Mouse (Mus musculus) midbrain, embryonic 12.5 days (tissue): ENCODE measurements around the gene Tac1. TPM values are rescaled to one million over a fixed set of nuclear protein-coding genes. Genes with fewer than 3 reads are reported as not detected.
"Not testable (repeated sequence)": the region's sequence is repeated elsewhere in the genome, so short reads cannot be mapped to it uniquely, and the experiment has no call there.

Experiments
- ATAC-seq: fragments of 200-750 bp; cut with Nextera tagmentation; 2 replicates; pipeline ENCODE4 v1.8.0; 2017; ENCODE audit warnings: low read depth, moderate TSS enrichment, moderate library complexity; ENCODE audit not compliant: low FRiP score
- H3K27ac ChIP-seq: fragments of 300-500 bp; sonication (generic); replicated peaks from 2 replicates; pipeline ENCODE4 v1.5.1; 2016; ENCODE audit warnings: mild to moderate bottlenecking
- H3K27me3 ChIP-seq: fragments of 300-500 bp; sonication (generic); 2 replicates; pipeline ENCODE4 v1.6.1; 2016; ENCODE audit warnings: mild to moderate bottlenecking
- H3K36me3 ChIP-seq: fragments of 300-500 bp; sonication (generic); 2 replicates; pipeline ENCODE4 v1.6.1; 2016
- H3K4me1 ChIP-seq: fragments of 300-500 bp; sonication (generic); 2 replicates; pipeline ENCODE4 v1.6.1; 2016
- H3K4me2 ChIP-seq: fragments of 300-500 bp; sonication (generic); replicated peaks from 2 replicates; pipeline ENCODE4 v1.6.1; 2016; ENCODE audit warnings: mild to moderate bottlenecking, moderate library complexity
- H3K4me3 ChIP-seq: fragments of 300-500 bp; sonication (generic); 2 replicates; pipeline ENCODE4 v1.5.1; 2016; ENCODE audit warnings: mild to moderate bottlenecking
- H3K9ac ChIP-seq: fragments of 300-500 bp; sonication (generic); replicated peaks from 2 replicates; pipeline ENCODE4 v1.6.1; 2016; ENCODE audit warnings: mild to moderate bottlenecking, moderate library complexity
- H3K9me3 ChIP-seq: fragments of 300-500 bp; sonication (generic); 2 replicates; pipeline ENCODE4 v1.6.1; 2016; ENCODE audit warnings: mild to moderate bottlenecking
- WGBS: fragments of 180-500 bp; shearing (Covaris S2); methylation state at CpG from one replicate; pipeline ENCODE4 v1.1.7; 2016; 5-methylcytosine and 5-hydroxymethylcytosine counted together
- polyA plus RNA-seq: library from polyadenylated mRNA; unstranded; fragments of >200 nt; fragmentation: Nextera tagmentation; extraction: Ambion mirVana; gene quantifications from 2 replicates; pipeline ENCODE4 v1.2.1, GENCODE M21; 2016

Tac1 gene
- polyA plus RNA-seq, result 19.4 and 24.5 TPM in 2 replicates

DNA sequence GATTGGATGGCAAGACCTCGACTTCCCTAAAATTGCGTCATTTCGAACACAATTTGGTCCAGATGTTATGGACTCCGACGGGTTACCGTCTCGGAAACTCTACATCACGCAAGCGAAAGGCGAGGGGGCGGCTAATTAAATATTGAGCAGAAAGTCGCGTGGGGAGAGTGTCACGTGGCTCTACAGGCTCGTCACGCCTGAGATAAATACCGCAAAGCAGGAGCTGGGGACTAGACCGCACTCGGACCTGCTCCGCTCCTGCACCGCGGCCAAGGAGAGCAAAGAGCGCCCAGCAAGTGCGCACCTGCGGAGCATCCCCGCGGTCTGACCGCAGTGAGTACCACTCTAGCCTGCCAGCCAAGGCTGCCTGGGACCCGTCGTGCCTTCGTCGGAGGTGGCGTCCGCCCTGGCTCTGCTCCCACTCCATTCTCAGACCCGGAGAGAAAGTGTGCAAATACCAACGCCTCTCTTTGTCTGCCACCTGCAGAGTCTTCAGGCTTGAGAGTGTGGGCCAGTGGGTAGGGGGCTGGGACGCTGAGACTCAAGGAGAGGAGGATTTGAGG lies at the start of gene Tac1:
Gene Tac1 (plus strand): TSS at position 51 of the 563 bp plus-strand sequence.
- Histone ChIP-seq H3K27me3 (peaks cover 36% of the 10 kb centered on the region), H3K9me3 (no peaks in the 10 kb centered on the region), H3K27ac (no peak within 1 kb of the TSS), H3K36me3 (no peaks in the 10 kb centered on the region), H3K4me2 (peak within 1 kb of the TSS; percentile 76), H3K4me3 (peak within 1 kb of the TSS; percentile 43), H3K9ac (peak within 1 kb of the TSS; percentile 32), H3K4me1 (peaks cover 22% of the 10 kb centered on the region)
- WGBS, result 3% methylated on average over 37 of the region's 37 CpGs
- ATAC-seq, result peak; percentile 63

DNA sequence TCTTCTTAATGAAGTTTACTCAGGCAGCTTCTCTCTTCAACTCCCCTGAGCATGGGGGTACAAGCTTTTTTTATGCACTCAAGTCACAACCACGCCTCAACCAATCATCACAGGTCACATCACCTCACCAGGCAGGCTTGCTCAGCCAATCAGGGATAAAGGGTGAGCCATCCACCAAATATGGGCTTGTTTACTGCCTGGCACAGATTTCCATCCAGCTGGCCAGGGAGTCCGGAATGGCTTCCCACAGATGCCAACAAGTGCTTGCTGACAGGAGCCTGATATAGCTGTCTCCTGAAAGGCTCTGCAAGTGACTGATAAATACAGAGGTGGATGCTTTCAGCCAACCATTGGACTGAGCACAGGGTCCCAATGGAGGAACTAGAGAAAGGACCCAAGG lies 11.2 kb upstream of the Tac1 start:
- H3K9me3 ChIP-seq, H3K4me3 ChIP-seq, H3K4me2 ChIP-seq, ATAC-seq, H3K27ac ChIP-seq, H3K36me3 ChIP-seq, H3K4me1 ChIP-seq, H3K27me3 ChIP-seq, H3K9ac ChIP-seq: not testable (repeated sequence)
- 91% methylated on average over 2 of the region's 2 CpGs for WGBS

DNA sequence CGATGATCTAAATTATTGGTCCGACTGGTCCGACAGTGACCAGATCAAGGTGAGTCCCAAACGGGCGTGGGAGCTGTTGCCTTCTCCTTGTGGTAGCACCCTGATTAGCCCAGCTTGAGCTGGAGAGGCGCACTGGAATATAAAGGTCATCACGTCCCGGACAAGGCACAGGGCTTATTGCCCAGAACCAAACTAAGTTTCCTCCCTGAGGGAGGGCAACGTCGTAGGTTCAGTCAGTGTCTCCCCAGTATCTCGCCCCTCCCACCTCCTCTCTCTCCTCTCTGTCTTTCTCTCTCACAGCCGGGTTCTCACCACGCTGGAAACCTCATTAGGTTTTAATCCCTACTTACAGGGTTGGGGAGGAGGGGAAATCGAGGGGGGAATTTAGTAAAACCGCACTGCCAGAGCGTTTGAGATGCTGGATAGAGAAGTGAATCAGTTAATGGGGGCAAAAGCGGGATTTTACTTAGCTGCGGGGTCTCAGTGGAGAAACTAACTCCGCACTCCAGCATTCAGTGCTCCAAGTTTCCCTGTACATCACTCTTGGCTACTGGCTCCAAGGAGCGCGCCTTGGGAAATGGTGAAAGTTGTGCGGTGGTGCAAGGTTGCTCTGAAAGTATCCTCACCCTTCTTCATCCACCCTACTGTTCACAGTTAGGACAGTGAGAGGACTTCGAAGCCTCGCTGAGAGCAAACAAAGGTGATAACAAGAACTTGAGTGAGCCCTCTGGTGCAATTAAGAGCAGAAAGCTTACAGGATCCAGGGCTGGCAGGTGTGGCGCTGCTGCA lies 1.2 kb downstream of the Tac1 start:
- no peak overlapping the region for H3K27ac ChIP-seq
- no peaks in the 10 kb centered on the region for H3K36me3 ChIP-seq
- H3K4me3 ChIP-seq, result peak overlapping the region; percentile 43
- peak overlapping the region; percentile 76 for H3K4me2 ChIP-seq
- no peak overlapping the region; the same call in 1 of the 2 replicates for H3K9ac ChIP-seq
- WGBS, result 1% methylated on average over 25 of the region's 25 CpGs
- H3K27me3 ChIP-seq, result peaks cover 36% of the 10 kb centered on the region
- H3K4me1 ChIP-seq, result peaks cover 22% of the 10 kb centered on the region
- ATAC-seq, result peak; percentile 32
- no peaks in the 10 kb centered on the region for H3K9me3 ChIP-seq

DNA sequence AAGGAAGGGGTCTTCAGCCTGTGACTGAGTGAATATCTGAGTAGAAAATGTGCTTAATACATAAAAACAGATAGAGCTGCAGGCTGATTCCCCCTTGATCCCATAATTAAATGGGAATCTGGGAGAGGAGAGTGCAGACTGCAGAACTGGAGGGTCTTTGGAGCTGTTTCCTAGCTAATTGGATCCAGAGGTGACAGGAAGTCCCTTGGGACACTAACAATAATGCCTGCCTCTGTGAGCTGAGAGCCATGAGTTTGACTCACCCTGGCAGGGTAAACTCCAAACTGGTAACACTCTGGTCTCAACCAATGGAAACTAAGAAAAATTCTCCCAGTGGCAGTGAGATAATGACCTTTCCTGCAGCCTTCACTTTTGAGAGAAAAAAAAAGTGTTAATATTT lies 3.5 kb downstream of the Tac1 start:
- ATAC-seq, result peak; percentile 76

DNA sequence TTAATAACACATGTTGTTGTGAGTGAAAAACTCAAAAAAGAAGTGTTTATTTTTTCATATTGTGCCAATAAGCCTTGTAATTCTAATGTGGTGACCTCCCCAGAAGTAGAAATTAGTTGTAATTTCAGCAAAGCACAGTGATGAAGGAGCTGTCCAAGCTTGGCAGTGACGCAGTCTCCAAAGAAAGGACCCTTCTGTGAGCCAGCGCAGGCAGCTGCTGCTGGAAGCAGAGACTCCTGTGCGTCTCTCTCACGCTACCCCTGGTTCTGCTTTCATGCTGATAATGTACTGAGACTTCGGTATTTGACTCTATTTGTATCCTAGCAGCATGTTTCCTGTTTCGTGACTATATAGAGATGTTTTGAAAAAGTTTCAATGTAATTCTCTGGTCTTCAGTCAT lies 7.8 kb downstream of the Tac1 start:
- Histone ChIP-seq H3K4me3 (no peak overlapping the region), H3K36me3 (no peaks in the 10 kb centered on the region), H3K4me1 (peaks cover 3% of the 10 kb centered on the region; the same call in 1 of the 2 replicates), H3K9me3 (no peaks in the 10 kb centered on the region), H3K27ac (no peak overlapping the region), H3K27me3 (no peaks in the 10 kb centered on the region), H3K9ac (no peak overlapping the region), H3K4me2 (no peak overlapping the region)
- ATAC-seq, result no peak
- WGBS, result 60% methylated on average over 6 of the region's 6 CpGs

More for the DNA sequence above, 3.5 kb downstream of the Tac1 start:
- Histone ChIP-seq H3K9me3 (no peaks in the 10 kb centered on the region), H3K27ac (no peak overlapping the region), H3K4me2 (no peak overlapping the region), H3K9ac (no peak overlapping the region), H3K27me3 (peaks cover 36% of the 10 kb centered on the region), H3K36me3 (no peaks in the 10 kb centered on the region), H3K4me3 (no peak overlapping the region), H3K4me1 (peaks cover 22% of the 10 kb centered on the region)

DNA sequence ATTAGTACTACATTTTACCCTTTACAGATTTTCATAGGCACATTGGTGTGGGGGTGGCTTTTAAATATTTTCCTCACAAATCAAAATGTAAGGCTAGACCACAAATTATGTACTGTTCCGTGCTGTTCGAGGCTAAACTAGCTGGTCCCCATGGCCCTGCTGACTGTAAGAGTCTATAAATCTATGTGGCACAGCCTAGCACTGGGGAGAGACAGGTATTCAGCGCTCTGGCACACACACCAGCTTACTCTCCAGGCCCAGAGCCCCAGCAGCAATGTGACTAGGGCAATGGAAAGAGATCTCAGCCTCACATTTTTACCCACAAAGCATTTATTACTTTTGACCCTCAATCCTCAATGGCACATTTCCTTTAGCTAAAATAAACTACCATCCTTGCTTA lies 9.9 kb downstream of the Tac1 start:
- Histone ChIP-seq H3K4me3 (no peak overlapping the region), H3K9me3 (no peaks in the 10 kb centered on the region), H3K9ac (no peak overlapping the region), H3K36me3 (no peaks in the 10 kb centered on the region), H3K27ac (no peak overlapping the region), H3K4me1 (peaks cover 3% of the 10 kb centered on the region; the same call in 1 of the 2 replicates), H3K4me2 (no peak overlapping the region), H3K27me3 (no peaks in the 10 kb centered on the region)
- ATAC-seq, result no peak
- WGBS, result 80% methylated on average over 3 of the region's 3 CpGs

DNA sequence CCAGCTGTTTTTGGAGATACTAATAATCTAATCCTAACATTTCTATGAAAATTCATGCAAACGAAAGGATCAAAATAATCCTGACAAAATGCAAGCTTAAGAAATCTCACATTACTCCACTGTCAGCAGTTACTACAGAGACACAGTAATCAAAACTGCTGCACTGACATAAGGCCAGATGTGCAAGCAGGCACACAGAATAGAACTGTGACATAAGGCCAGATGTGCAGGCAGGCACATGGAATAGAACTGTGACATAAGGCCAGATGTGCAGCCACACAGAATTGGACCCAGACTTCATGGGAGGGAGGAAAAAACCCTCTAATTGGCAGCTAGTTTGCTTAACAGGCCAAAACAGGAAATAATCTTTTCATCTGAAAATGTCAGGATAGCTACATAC lies 16.5 kb downstream of the Tac1 start:
- Histone ChIP-seq H3K27me3 (no peaks in the 10 kb centered on the region), H3K4me2 (no peak overlapping the region), H3K4me3 (no peak overlapping the region), H3K9me3 (no peaks in the 10 kb centered on the region), H3K4me1 (no peaks in the 10 kb centered on the region), H3K27ac (no peak overlapping the region), H3K36me3 (no peaks in the 10 kb centered on the region), H3K9ac (no peak overlapping the region)
- no peak for ATAC-seq
- WGBS, result 88% methylated on average over 1 of the region's 1 CpGs

DNA sequence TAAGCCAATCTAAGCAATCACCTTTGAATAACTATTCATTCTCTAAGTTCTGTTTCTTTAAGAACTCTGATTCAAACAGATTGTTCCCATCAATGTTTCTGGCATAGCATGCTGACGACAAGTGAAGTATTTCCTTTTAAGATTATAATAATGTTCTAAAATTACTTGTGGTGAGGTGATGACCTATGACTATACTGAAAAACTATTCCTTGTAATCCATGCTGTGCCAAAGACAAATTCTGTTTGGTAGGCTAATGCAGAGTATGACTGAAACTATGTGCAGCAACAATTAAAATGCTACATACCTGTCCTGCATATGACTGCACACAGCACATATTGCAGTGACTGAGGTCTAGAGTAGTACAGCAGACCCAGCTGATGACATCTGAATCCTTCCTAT lies 23.4 kb downstream of the Tac1 start:
- Histone ChIP-seq H3K4me1 (no peaks in the 10 kb centered on the region), H3K36me3 (no peaks in the 10 kb centered on the region), H3K4me2 (no peak overlapping the region), H3K27me3 (no peaks in the 10 kb centered on the region), H3K27ac (no peak overlapping the region), H3K9me3 (no peaks in the 10 kb centered on the region), H3K9ac (no peak overlapping the region), H3K4me3 (no peak overlapping the region)
- no peak for ATAC-seq
- 83% methylated on average over 1 of the region's 1 CpGs for WGBS

DNA sequence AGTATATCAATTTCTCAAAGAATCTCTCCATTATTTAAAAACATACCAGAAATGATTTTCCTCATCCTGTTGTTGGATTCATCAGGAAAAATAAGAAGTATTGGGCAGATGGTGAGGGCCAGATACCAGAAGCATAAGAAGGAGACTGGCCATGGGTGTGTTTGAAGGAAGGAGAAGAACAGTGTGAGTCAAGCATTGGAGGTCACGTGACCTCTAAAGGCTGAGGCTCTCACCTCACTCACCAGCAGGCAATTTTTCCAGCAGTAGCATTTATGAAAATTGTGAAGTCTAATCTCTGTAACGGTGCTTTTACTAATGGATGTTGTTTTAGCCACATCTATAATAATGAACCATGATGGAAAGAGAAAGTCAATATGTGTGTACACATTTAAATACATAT lies 39.8 kb downstream of the Tac1 start:
- H3K27ac ChIP-seq, result no peak overlapping the region
- H3K4me2 ChIP-seq, result no peak overlapping the region
- H3K4me3 ChIP-seq, result no peak overlapping the region
- no peaks in the 10 kb centered on the region for H3K9me3 ChIP-seq
- WGBS, result 97% methylated on average over 2 of the region's 2 CpGs
- ATAC-seq, result no peak
- H3K36me3 ChIP-seq, result no peaks in the 10 kb centered on the region
- no peaks in the 10 kb centered on the region for H3K4me1 ChIP-seq
- no peaks in the 10 kb centered on the region for H3K27me3 ChIP-seq
- no peak overlapping the region for H3K9ac ChIP-seq

DNA sequence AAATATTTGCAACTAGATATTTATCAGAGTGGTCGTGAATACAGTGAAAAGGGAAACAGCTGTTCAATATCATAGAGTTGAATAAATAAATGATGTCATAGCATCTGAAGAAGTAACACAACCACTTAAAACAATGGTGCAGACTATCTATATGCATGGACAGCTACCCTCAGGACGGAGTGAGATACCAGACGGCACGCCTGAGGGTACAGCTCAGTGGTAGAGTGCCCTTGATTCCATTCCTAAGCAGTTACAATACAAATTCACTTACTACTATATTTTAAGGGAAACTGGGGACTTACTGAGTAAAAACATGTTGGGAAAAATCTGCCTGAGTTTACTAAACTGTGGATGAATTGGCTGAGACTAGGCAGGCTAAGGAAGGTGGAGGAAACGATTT lies 43.7 kb downstream of the Tac1 start:
- Histone ChIP-seq H3K4me3 (no peak overlapping the region), H3K4me1 (no peaks in the 10 kb centered on the region), H3K27me3 (no peaks in the 10 kb centered on the region), H3K9ac (no peak overlapping the region), H3K9me3 (no peaks in the 10 kb centered on the region), H3K36me3 (no peaks in the 10 kb centered on the region), H3K4me2 (no peak overlapping the region), H3K27ac (no peak overlapping the region)
- WGBS, result 91% methylated on average over 5 of the region's 5 CpGs
- no peak for ATAC-seq

DNA sequence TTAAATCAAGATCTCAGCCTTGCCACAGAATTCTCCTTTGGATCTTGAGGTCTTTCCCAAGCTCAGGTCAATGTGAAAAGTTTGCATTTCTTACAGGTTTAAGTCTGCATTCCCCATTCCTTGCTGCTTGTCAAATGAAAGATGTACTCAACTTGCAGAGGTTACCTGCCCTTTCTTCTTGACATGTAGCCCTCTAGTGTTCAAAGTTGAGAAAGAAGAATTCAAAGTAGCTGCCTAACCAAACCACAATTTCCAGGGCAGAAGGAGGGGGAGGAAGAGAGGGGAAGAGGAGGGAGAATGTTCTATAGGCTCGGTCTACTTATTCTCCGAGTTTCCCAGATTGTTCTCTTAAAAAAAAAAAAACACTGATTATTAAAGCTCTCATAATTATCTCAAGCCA lies 45.5 kb downstream of the Tac1 start:
- ATAC-seq, result no peak
- Histone ChIP-seq H3K4me2 (no peak overlapping the region), H3K36me3 (no peaks in the 10 kb centered on the region), H3K9me3 (no peaks in the 10 kb centered on the region), H3K27me3 (no peaks in the 10 kb centered on the region), H3K27ac (no peak overlapping the region), H3K4me1 (no peaks in the 10 kb centered on the region), H3K9ac (no peak overlapping the region), H3K4me3 (no peak overlapping the region)
- WGBS, result 67% methylated on average over 2 of the region's 2 CpGs

DNA sequence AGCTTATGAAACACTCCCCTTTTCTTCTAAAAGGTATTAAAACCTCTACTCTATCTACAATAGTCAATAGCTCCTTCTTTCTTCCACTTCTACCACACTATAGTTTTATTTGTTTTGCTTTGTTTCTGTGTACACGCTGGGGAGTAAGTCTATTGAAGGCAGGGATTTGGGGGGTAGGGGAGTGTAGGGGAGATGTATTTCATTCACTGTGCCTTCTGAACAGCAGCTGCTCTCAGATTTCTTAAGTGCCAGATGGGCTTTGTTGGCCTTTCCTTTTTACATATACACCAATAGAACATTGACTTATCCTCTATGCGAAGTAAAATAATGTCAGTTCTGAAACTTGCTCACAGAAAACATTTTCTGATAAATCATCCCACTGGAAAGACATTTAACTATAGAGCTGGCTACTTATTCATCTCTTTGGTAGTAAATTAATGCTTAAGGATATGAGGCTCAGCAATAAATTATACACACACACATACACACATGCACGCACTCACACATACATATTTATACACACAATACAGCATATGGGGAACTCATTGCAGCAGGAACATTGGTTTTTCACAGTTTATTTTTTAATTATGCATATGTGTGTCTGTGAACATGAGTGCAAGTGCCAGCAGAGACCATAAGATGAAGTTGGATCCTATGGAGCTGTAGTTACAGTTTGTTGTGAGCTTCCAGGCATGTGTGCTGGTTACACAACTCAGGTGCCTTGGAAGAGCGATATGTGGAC lies 46.8 kb downstream of the Tac1 start:
- Histone ChIP-seq H3K36me3 (no peaks in the 10 kb centered on the region), H3K4me2 (no peak overlapping the region), H3K9me3 (no peaks in the 10 kb centered on the region), H3K27me3 (no peaks in the 10 kb centered on the region), H3K27ac (no peak overlapping the region), H3K4me3 (no peak overlapping the region), H3K9ac (no peak overlapping the region), H3K4me1 (no peaks in the 10 kb centered on the region)
- WGBS, result 62% methylated on average over 4 of the region's 4 CpGs
- ATAC-seq, result peak; percentile 74
